Mouse (Mus musculus) lung, adult 2 months (tissue): ENCODE measurements at regions not wholly inside any gene's neighbourhood (a gene's known extent, or its start where the extent isn't known, plus 50 kb on each side); places are given as distances from the start of the nearest gene placed in this dataset.

Experiments used
- CTCF ChIP-seq: fragments of 200-500 bp; IDR thresholded peaks from 2 replicates; pipeline ENCODE4 v1.5.1; 2011; ENCODE audit warnings: mild to moderate bottlenecking, low read length, control low read depth; ENCODE audit not compliant: insufficient read depth
- POLR2A ChIP-seq: fragments of 200-500 bp; IDR thresholded peaks from 2 replicates; pipeline ENCODE4 v1.6.1; 2011; ENCODE audit warnings: low read depth, mild to moderate bottlenecking, control low read depth, low read length, borderline replicate concordance; ENCODE audit errors: extremely low read depth

GRCm38 (mm10) chr8:78889708-78890107, 68.8 kb upstream of the Lsm6 start:
- TF ChIP-seq CTCF (no peak), POLR2A (no peak)
